Mouse (Mus musculus) olfactory bulb, adult 2 months (tissue): ENCODE measurements around the gene Lpgat1.

Experiments
- CTCF ChIP-seq: fragments of 200-500 bp; IDR thresholded peaks from 2 replicates; pipeline ENCODE4 v1.5.1; 2012; ENCODE audit warnings: low read depth, mild to moderate bottlenecking, low read length, moderate library complexity; ENCODE audit not compliant: insufficient read depth
- POLR2A ChIP-seq: fragments of 200-500 bp; IDR thresholded peaks from 2 replicates; pipeline ENCODE4 v1.6.1; 2012; ENCODE audit warnings: mild to moderate bottlenecking, low read depth, low read length, moderate library complexity; ENCODE audit not compliant: insufficient read depth

GRCm38 (mm10) chr1:191793888-191794532, 76.4 kb downstream of the Lpgat1 start:
- TF ChIP-seq CTCF (no peak), POLR2A (no peak)
